Mouse (Mus musculus) lung, embryonic 14.5 days (tissue): Measurements from ENCODE around the gene Endov. TPM values are rescaled to one million over a fixed set of nuclear protein-coding genes. Genes with fewer than 3 reads are reported as not detected.

Experiments
- ATAC-seq: fragments of 200-750 bp; cut with Nextera tagmentation; 2 replicates; pipeline ENCODE4 v1.8.0; 2017; ENCODE audit warnings: mild to moderate bottlenecking, moderate TSS enrichment, moderate library complexity; ENCODE audit not compliant: insufficient read depth
- DNase-seq: peaks from one replicate; pipeline ENCODE4 v3.0.0-alpha.2; 2015
- H3K27ac ChIP-seq: fragments of 300-500 bp; sonication (generic); 2 replicates; pipeline ENCODE4 v1.5.1; 2014; ENCODE audit warnings: low read depth, mild to moderate bottlenecking, moderate library complexity
- H3K27me3 ChIP-seq: fragments of 300-500 bp; sonication (generic); 2 replicates; pipeline ENCODE4 v1.6.1; 2014; ENCODE audit warnings: low read length, control low read depth; ENCODE audit not compliant: insufficient read depth
- H3K36me3 ChIP-seq: fragments of 300-500 bp; sonication (generic); 2 replicates; pipeline ENCODE4 v1.6.1; 2014; ENCODE audit warnings: control low read depth; ENCODE audit not compliant: insufficient read depth
- H3K4me1 ChIP-seq: fragments of 300-500 bp; sonication (generic); 2 replicates; pipeline ENCODE4 v1.6.1; 2014; ENCODE audit warnings: antibody characterized with exemption, control low read depth; ENCODE audit not compliant: insufficient read depth
- H3K4me2 ChIP-seq: fragments of 300-500 bp; sonication (generic); 2 replicates; pipeline ENCODE4 v1.6.1; 2014; ENCODE audit warnings: mild to moderate bottlenecking
- H3K4me3 ChIP-seq: fragments of 300-500 bp; sonication (generic); 2 replicates; pipeline ENCODE4 v1.5.1; 2014; ENCODE audit warnings: low read depth, low read length
- H3K9ac ChIP-seq: fragments of 300-500 bp; sonication (generic); 2 replicates; pipeline ENCODE4 v1.6.1; 2014
- H3K9me3 ChIP-seq: fragments of 300-500 bp; sonication (generic); 2 replicates; pipeline ENCODE4 v1.6.1; 2016; ENCODE audit warnings: low read depth, low read length, control low read depth
- CTCF ChIP-seq: IDR thresholded peaks from 2 replicates; pipeline ENCODE4 v1.5.1; 2016; ENCODE audit warnings: antibody characterized with exemption, low read depth
- WGBS: fragments of 180-500 bp; shearing (Covaris S2); extraction: QIAGEN DNeasy Blood & Tissue Kit; methylation state at CpG from one replicate; pipeline ENCODE4 v1.1.7; 2014; 5-methylcytosine and 5-hydroxymethylcytosine counted together
- polyA plus RNA-seq: library from polyadenylated mRNA; unstranded; fragments of >200 nt; fragmentation: Nextera tagmentation; extraction: Ambion mirVana; gene quantifications from 2 replicates; pipeline ENCODE4 v1.2.1, GENCODE M21; 2014

Endov gene
- 17.4 and 17.7 TPM in 2 replicates for polyA plus RNA-seq

DNA sequence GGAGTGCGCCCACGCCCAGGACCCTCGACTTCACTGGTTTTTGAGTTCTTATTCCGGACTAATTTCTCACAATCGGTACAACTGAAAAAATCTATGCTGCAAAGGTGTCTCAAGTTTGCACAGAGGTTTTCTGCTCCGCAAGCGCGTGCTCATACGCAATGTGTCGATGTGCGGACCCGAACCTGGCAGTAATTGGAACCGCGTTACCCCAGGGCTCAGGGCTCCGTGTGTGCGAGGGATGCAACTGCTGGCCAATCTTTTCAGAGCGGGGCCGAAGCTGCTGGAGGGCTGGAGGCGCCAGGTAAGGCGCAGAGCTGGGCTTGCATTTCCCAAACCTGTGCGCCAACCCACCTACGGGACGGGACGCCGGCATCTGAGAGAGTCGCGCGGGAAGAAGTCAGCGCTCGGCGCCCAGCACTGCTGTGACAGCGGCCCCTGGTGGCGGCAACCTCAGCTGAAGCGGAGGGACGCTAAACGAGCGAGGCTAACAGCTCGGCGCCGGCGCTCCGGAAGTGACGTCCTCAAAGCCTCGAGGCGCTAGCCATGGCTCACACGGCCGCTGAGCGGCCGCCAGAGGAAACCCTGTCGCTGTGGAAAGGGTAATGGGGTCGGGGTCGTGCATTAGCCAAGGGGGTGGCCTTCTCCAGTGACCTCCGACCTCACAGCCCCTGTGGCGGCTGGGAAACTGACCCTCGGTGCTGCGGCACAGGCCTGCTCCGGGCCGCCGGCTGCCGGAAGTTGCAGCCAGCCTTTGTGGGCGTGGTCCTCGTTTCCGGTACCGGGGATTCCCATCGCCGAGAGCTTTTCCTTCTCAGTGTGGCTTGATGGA, at the start of gene Endov:
Gene Endov, plus strand, starts transcription at position 487 of the 829 bp plus-strand sequence.
- H3K27me3 ChIP-seq: no peaks in the 10 kb centered on the region
- H3K4me2 ChIP-seq: peak within 1 kb of the TSS; percentile 91
- peak within 1 kb of the TSS; percentile 88 for H3K27ac ChIP-seq
- H3K4me1 ChIP-seq: 0 out of 2 replicates have a peak, but pooled peaks cover 4% of the 10 kb centered on the region
- TF ChIP-seq CTCF: peak; percentile 98
- H3K9ac ChIP-seq: peak within 1 kb of the TSS; percentile 90
- WGBS: under 1% methylated on average over 61 of the region's 66 CpGs
- peak; percentile 96 for ATAC-seq
- peak within 1 kb of the TSS; percentile 70 for H3K4me3 ChIP-seq
- no peaks in the 10 kb centered on the region for H3K9me3 ChIP-seq
- H3K36me3 ChIP-seq: 0 out of 2 replicates have a peak, but pooled peaks cover 3% of the 10 kb centered on the region
- DNase-seq: peak; percentile 100

DNA sequence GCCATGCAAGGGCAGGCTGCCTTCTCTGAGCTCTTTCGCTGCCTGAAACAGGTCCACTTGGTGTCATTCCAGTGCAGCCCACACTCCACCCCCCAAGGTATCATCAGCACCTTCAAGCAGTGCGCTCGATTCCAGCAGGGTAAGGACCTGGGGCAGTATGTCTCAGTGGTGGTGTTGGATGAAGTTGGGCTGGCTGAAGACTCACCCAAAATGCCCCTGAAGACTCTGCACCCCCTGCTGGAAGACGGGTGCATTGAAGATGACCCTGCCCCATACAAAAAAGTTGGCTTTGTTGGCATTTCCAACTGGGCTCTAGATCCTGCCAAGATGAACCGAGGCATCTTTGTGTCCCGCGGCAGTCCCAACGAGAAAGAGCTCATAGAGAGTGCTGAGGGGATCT, 48.9 kb upstream of the Endov start:
- H3K27me3 ChIP-seq: no peaks in the 10 kb centered on the region
- no peak overlapping the region for H3K4me2 ChIP-seq
- DNase-seq (no peak), ATAC-seq (no peak)
- H3K4me3 ChIP-seq: no peak overlapping the region
- H3K9ac ChIP-seq: no peak overlapping the region
- H3K4me1 ChIP-seq: no peaks in the 10 kb centered on the region
- 87% methylated on average over 8 of the region's 8 CpGs for WGBS
- H3K36me3 ChIP-seq: peaks cover 14% of the 10 kb centered on the region; the same call in 1 of the 2 replicates
- H3K9me3 ChIP-seq: no peaks in the 10 kb centered on the region
- 0 out of 2 replicates have a peak, but pooled peaks have one; percentile 25 for TF ChIP-seq CTCF
- no peak overlapping the region for H3K27ac ChIP-seq

DNA sequence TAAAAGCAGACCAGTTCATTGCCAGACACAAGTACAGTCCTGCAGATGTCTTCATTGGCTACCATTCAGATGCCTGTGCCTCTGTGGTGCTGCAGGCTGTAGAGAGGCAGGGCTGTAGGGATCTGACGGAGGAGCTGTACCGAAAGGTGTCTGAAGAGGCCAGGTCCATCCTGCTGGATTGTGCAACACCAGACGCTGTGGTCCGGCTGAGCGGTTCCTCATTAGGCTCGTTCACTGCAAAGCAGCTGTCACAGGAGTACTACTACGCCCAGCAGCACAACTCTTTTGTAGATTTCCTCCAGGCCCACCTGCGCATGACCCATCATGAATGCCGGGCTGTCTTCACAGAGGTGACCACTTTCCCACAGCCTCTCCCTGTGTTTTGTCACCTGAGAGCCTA, 47.7 kb upstream of the Endov start:
- Histone ChIP-seq H3K27ac (no peak overlapping the region), H3K9ac (no peak overlapping the region), H3K4me1 (no peaks in the 10 kb centered on the region), H3K36me3 (peaks cover 6% of the 10 kb centered on the region; the same call in 1 of the 2 replicates), H3K4me3 (no peak overlapping the region), H3K4me2 (no peak overlapping the region), H3K9me3 (no peaks in the 10 kb centered on the region), H3K27me3 (no peaks in the 10 kb centered on the region)
- no peak for DNase-seq
- 82% methylated on average over 9 of the region's 9 CpGs for WGBS
- ATAC-seq: no peak
- no peak for TF ChIP-seq CTCF

DNA sequence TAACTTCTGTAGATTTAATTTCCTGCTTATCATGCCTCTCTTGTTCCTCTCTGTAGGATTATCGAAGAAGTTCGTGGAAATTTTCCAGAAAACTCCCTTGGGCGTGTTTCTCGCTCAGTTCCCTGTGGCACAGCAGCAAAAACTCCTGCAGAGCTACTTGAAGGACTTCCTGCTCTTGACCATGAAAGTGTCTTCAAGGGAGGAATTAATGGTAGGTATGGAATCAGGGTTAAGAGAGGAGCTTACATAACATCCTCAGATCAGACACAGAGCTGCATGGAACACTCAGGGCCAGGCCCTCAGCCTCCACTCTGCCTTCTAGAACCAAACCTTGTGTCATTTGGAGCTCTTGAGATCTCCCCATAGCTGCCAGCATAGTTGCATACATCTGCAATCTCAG, 35.0 kb upstream of the Endov start:
- peaks cover 16% of the 10 kb centered on the region; the same call in 1 of the 2 replicates for H3K36me3 ChIP-seq
- no peak overlapping the region for H3K9ac ChIP-seq
- H3K4me3 ChIP-seq: no peak overlapping the region
- H3K27me3 ChIP-seq: no peaks in the 10 kb centered on the region
- no peak for DNase-seq
- H3K4me2 ChIP-seq: no peak overlapping the region
- WGBS: 81% methylated on average over 4 of the region's 4 CpGs
- no peaks in the 10 kb centered on the region for H3K4me1 ChIP-seq
- ATAC-seq: no peak
- H3K9me3 ChIP-seq: no peaks in the 10 kb centered on the region
- no peak for TF ChIP-seq CTCF
- H3K27ac ChIP-seq: no peak overlapping the region

DNA sequence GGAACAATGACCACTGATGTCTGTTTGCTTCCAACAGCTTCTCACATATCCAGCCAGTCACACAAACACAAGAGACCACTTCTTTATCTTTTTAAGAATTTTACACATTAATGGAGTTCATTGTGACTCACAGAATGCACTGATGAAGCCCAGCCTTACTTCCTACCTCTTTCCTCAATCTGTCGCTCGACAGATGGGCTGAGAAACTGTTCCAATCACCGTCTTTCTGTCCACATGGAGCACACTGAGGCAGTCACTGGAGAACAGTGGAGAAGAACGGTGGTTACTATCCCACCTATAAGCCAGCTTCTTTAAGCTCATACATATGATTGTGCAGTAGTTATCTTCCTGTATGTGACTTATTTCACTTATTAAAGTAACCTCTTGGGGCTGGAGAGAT, 13.3 kb upstream of the Endov start:
- Histone ChIP-seq H3K4me3 (no peak overlapping the region), H3K27ac (no peak overlapping the region), H3K27me3 (no peaks in the 10 kb centered on the region), H3K9me3 (no peaks in the 10 kb centered on the region), H3K4me1 (no peaks in the 10 kb centered on the region), H3K4me2 (no peak overlapping the region), H3K9ac (no peak overlapping the region), H3K36me3 (peaks cover 49% of the 10 kb centered on the region)
- ATAC-seq (no peak), DNase-seq (no peak)
- TF ChIP-seq CTCF: no peak
- WGBS: 88% methylated on average over 4 of the region's 4 CpGs

DNA sequence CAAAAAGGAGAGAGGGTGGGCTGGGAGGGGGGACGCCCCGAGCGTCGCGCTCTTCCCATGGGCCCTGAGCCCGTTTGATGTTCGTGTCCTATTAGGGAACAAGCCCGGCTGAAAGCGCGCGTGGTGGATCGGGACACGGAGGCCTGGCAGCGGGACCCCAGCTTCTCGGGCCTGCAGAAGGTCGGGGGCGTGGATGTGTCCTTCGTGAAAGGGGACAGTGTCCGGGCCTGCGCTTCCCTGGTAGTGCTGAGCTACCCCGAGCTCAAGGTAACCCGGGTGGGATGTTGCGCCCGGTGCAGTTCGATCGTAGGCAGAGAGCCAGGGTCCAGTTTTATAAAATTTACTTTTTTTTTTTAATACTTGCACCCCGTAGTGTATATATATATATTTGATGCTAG, 542 bp downstream of the Endov start:
- WGBS: 4% methylated on average over 27 of the region's 27 CpGs
- 0 out of 2 replicates have a peak, but pooled peaks cover 4% of the 10 kb centered on the region for H3K4me1 ChIP-seq
- no peaks in the 10 kb centered on the region for H3K27me3 ChIP-seq
- no peak for TF ChIP-seq CTCF
- peak overlapping the region; percentile 90 for H3K9ac ChIP-seq
- H3K36me3 ChIP-seq: 0 out of 2 replicates have a peak, but pooled peaks cover 3% of the 10 kb centered on the region
- no peak for ATAC-seq
- H3K27ac ChIP-seq: peak overlapping the region; percentile 88
- no peak for DNase-seq
- H3K4me2 ChIP-seq: peak overlapping the region; percentile 91
- H3K9me3 ChIP-seq: no peaks in the 10 kb centered on the region
- peak overlapping the region; percentile 70 for H3K4me3 ChIP-seq

DNA sequence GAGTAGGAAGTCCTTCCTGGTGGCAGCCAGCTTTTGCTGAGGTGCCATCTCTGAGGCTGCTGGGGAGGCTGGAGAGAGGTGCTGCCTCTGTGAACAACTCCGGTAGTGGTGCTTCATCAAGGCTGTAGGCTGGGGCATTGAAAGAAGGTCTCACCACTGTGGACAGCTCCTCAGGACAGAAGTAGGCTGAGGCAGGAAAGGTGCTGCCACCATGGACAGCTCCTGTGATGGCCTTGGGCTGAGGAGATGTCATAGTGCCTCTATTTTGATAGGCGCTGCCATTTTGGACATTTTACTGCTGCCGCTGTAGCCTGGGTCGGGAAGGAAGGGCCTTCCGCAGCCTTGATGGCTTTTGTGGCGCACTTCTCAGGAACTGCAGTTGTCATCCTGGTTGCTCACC, 1.7 kb downstream of the Endov start:
- H3K4me2 ChIP-seq: peak overlapping the region; percentile 91

More for the DNA sequence above, 1.7 kb downstream of the Endov start:
- Histone ChIP-seq H3K27me3 (no peaks in the 10 kb centered on the region), H3K4me3 (peak overlapping the region; percentile 70; the same call in 1 of the 2 replicates), H3K4me1 (0 out of 2 replicates have a peak, but pooled peaks cover 4% of the 10 kb centered on the region), H3K27ac (no peak overlapping the region), H3K9me3 (no peaks in the 10 kb centered on the region), H3K9ac (no peak overlapping the region), H3K36me3 (peaks cover 7% of the 10 kb centered on the region; the same call in 1 of the 2 replicates)
- 93% methylated on average over 6 of the region's 6 CpGs for WGBS
- ATAC-seq (no peak), DNase-seq (peak; percentile 23)
- TF ChIP-seq CTCF: no peak
